Mouse (Mus musculus) fibroblast of lung, adult 2 months (primary cell): ENCODE data around the gene Catsperg2.
"Not testable (repeated sequence)": the region's sequence is repeated elsewhere in the genome, so short reads cannot be mapped to it uniquely, and the experiment has no call there.

Experiments
- DNase-seq: peaks from one replicate; pipeline ENCODE4 v3.0.0-alpha.2; 2011; ENCODE audit warnings: low read depth

Gene Catsperg2

DNA sequence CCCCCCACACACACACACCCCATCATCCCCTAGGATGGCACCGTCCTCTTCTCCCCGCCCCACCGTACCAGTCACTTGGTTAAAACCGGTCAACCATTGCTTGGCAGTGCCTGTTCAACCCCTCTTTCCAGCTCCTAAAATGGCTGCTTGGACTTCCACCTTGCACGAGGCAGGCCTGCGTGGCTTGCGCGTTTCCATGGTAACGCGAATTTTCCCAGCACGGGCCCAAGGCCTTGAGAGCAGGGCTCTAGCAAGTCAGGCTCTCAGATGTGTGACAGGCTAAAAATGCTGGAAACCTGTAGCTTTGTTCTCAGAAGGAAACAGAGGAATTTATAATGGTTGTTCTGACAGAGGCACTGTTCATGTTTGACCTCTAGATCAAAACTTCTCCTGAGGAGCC, at the start of gene Catsperg2:
Gene Catsperg2 (minus strand): TSS at position 173 of the 400 bp plus-strand sequence.
- DNase-seq = not testable (repeated sequence)

DNA sequence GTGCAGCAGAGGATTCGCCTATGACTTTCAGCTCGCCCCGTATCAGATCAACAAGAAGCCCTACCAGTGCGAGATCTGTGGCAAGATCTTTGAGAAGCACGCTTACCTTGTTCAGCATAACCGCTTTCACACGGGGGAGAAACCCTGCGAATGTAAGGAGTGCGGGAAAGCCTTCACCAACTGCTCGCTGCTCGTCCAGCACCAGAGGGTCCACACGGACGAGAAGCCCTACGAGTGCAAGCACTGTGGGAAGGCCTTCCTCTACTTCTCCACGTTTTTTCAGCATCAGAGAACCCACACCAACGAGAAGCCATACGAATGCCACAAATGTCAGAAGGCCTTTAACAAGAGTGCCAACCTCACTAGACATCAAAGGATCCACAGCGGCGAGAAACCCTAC, 49.7 kb upstream of the Catsperg2 start:
- no peak for DNase-seq

DNA sequence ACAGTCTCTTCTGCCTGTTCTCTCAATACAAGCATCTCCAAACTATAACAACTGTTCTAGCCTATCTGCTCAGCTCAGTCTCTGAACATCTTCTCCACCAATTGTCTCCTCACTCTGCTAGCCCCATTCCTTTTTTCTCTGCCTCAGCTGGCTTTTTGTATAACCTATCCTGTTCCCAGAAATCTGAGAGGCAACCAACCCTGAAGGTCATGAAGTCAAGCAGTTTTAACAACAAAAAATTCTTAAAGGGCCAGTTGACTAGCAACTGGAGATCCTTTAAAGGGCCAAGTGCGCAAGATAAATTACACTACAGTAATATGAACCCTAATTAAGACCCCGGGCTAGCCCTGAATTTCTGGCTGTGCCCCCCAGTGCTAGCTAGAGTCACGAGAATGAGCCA, 47.5 kb upstream of the Catsperg2 start:
- DNase-seq = no peak

DNA sequence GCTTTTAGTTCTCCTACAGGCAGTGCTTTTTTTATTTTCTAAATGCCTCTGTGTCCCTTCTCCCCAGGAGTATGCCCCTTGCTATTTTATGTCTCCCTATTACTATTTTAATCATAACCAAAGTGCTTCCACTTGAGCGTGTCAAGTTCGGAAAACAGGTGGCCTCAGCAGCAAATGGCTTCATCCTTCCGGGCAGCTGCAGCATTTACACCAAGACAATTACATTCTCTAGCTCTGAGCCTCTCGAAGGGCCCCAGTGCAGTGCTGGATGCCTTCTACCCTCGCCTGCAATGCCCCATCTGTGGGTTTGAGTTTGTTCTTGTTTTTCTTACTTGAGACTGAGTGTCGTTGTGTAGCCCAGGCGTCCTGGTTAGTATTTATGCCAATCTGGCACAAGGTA, 46.7 kb upstream of the Catsperg2 start:
- DNase-seq = no peak

DNA sequence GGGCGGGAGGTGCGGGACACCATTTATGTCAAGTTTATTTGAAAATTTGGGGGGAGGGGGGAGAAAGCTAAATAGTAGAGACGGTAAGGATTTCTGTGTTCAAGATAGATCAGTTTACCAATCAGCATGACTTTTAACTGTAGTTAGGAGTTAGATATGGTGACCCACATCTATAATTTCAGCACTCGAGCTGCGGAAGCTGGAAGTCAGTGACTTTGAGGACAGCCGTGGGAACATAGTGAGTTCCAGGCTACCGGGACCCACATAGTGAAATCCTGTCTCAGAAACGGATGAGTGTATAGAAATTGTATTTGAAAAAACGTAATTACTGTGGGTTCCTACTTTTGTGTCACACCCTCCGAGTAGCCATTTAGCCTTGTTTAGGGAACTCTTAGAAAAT, 42.1 kb upstream of the Catsperg2 start:
- DNase-seq = no peak

DNA sequence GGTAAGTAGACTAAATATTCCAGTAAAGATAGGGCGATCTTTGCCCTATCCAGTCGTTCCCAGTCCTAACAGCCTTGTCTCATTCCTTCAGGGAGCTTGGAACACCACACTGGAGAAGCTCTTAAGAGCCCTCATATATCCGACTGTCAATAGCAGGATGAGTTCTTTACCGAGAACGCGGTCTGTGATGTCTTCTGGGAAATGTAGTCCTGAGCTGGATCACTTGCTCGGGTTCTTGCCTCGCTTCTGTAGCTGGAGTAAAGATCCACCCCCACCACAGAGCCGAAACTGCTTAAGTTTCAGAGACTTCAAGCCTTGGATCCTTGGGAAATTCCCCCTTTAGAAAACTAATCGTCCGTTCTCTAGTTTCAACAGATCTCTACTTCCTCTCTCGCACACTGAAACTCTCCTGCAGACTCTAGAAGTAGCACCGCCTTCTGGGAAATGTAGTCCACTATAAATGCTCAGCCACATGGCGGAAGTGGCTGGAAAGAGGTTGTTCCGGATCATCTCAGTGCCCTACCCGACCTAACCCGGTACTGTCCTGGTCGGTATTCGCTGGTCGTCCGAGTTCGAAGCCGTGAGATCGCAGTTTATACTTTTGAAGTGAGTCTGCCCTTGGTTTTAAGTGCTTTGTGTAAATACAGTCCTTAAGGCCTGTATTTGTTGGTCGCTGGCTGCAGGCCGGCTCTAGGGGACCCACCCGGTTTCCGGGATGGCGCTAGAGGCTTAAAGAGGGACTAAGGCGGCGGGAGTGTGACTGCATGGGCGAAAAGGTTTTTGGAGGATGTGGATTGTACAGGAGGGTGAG, 41.5 kb upstream of the Catsperg2 start, which contains the start of gene Zfp84:
Gene Zfp84 (plus strand): TSS at position 463 of the 811 bp plus-strand sequence.
- DNase-seq = peak; percentile 91

DNA sequence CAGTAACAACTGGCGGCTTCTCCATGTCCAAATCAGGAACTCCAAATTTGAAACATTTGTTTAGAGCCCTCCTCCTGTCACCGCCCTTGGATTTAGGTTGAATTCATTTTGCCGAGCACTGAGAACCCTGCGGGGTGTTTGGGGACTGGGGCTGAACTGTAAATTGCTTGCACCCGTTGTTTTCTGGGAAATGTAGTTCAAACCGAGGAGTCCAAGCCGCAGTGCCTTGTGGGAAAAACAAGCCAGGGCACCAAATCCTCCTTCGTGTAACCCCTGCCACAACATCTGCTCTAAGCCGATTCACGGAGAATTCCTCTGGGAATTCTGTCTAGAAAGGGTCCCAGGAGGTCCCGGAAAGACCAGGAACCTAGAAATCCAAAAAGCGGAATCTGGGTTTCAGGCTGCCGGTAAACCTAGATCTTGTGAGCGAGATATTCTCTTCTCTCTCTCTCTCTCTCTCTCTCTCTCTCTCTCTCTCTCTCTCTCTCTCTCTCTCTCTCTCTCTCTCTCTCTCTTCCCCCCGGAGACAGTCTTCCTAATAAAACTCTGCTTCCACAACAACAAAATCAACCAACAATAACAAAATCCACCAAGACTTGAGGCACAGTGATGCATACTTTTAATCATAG, 40.3 kb upstream of the Catsperg2 start:
- peak; percentile 81 for DNase-seq

DNA sequence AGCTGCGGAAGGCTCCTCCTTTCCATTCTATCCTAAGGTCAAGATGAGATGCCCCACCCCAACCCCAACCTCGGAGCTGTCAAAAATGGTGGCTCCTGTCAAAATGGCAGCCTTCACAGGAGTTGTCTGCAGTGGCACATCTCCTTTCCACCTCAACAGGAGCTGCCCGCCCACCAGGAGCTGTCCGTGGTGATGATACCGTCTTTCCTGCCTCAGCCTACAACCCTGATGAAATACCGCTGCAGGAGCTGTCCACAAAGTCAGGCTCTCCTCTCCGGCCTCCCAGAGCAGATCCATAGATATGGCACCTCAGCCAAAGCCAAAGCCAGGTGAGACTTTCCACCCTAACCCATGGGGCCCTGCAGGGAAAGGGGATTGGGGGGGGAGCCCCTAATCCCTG, 37.9 kb upstream of the Catsperg2 start:
- DNase-seq = no peak

DNA sequence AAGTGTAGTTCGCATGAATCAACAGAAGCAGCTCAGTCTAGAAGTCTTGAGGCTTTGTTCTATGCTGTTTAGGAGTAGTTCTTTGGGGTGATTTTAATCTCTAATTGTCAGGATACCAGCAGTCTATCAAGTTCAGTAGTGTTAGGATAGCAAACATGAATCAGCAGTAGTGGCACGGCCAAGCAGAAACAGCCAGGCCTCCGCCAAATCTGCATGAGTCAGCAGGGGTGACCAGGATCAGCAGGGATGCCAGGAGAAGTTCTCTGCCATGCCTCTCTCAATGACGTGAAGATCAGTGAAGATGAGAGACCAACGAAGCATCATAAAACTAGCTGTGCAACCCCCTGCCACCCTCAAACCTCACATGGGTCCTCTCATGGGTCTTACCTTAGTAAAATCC, 33.6 kb upstream of the Catsperg2 start:
- DNase-seq = no peak

DNA sequence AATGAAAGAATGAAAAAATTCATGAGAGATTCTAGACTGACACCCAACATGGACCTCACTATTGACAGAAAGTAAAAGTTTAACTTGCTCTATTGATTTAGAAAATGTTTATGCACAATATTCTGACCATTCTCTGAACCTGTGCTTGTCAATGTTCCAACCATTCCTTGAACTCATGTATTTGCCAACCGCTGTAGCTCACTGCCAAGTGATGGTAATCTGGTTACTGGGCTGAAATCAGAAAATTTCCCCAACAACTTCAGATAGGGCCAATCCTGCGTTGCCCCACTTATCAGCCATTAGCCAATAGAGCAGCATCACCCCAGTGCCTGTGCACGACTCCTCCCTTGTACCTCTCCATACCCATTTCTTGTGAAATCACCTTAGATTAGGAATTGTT, 15.4 kb upstream of the Catsperg2 start:
- no peak for DNase-seq

DNA sequence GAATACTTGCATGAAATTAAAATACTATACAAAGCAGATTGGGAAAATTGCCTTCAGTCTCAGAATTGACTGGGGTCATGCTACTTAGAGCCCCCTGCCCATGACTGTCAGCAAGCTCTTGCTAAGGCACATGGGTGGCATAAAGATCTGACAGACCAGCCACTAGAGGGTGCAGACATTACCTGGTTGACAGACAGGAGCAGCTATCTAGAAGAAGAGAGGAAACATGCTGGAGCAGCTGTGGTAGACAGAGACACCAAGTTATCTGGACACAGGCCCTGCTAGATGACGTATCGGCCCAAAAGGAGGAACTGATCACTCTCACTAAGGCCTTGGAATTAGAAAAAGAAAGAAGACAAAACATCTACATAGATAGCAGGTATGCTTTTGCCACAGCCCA, 1.2 kb upstream of the Catsperg2 start:
- no peak for DNase-seq

DNA sequence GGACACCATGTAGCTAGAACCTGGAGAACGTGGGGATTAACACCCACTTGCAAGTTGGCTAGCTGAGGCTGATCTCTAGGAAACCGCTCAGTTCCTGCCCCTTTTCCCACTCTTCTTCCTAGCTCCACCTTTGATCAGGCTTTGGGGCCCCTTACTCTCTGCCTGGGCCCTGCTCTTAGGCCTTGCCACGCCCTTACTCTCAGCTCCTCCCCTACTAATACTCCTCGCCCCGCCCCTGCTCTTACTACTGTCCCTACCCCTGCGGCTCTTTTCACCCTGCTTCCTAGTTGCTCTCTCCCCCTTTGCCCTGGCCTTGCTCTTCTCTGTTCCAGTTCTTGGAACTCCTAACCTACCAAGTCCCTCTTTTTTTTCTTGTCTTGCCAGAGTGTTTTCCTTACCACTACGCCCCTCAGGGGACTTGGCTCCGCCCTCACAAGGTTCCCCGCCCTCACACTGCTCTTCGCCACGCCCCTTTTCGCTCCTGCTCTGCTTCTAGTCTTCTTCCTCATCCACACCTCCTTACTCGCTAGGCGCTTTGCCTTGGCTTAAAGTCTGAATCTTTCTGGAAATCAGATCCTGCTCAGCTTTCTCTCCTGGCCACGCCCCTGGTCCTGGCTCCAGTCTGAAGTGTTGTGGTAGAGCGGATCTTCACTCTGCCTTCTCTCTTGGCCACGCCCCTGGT, 1.2 kb downstream of the Catsperg2 start:
- not testable (repeated sequence) for DNase-seq

DNA sequence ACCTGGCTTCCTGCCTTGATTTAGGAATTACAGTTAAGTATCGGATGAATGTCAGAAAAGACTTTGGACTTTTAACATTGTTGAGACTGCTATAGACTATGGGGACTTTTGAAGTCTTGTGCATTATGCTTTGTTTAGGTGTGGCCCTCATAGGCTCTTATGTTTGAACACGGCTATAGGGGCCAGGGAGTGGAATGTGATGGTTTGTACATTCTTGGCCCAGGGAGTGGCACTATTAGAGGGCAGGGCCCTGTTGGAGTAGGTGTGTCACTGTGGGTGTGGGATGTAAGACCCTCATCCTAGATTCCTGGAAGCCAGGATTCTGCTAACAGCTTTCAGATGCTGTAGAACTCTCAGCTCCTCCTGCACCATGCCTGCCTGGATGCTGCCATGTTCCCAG, 17.9 kb downstream of the Catsperg2 start:
- DNase-seq = not testable (repeated sequence)

DNA sequence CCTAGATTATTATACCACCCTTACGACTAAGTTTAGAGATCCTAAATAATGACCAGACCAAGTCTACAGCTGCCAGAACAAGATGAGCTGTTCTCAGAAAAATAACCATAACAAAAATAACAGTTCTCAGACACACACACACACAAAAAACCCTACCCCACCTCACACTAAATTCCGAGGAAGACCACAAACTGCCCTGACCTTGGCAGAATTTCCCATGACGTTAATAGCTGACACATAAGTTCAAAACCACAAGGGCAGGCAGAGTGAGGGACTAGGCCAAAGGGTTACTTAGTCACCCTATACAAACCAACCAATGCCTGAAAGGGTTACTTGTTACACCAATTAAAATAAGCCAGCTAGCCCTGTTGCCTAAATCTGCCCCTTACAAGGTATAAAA, 31.6 kb downstream of the Catsperg2 start:
- DNase-seq = peak; percentile 1

DNA sequence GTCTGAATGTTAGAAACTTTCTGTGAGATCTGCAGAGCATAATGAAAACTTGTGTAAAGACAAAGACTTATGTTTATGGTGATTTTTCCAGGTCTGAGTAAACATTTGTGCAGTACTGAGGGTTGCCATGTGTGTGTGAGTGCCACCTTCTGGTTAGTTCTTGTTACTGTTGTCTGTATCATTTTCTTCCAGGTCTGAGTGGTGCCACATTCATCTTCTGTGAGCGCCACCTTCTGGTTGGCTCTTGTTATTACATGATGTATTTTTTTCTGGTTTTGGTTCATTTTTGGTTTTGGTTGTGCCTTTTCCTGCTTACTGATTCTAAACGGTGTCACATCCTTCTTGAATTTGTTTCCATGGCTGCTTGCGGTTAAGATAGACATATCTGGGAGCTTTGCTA, 45.0 kb downstream of the Catsperg2 start:
- no peak for DNase-seq
